Mouse (Mus musculus): ENCODE measurements around the gene Nob1. TPM values are rescaled to one million over a fixed set of nuclear protein-coding genes. Genes with fewer than 3 reads are reported as not detected.

Gene Nob1
- total and polyA plus RNA-seq, 3 experiments, result 46.0 to 76.6 (median 59.1) TPM

- DNase-seq (ENCODE audit: low spot score) (no peak), ATAC-seq (ENCODE audit: extremely low read depth, insufficient number of reproducible peaks, low FRiP score, poor library complexity, severe bottlenecking) (peak; percentile 12; the same call in 1 of the 2 replicates)
- TF ChIP-seq TAL1 (conservative IDR thresholded peaks at IDR 0.05; ENCODE audit: low read depth, low read length) (no peak), CTCF (IDR thresholded peaks at IDR 0.05; ENCODE audit: low read depth, low read length) (peak; percentile 60)
- no peaks in the 10 kb centered on the region for H3K27me3 ChIP-seq (ENCODE audit: insufficient read depth, low read length)
- no peak overlapping the region for H3K4me3 ChIP-seq (ENCODE audit: low read depth, low read length)
- H3K4me1 ChIP-seq (ENCODE audit: insufficient read depth, low read depth, low read length), result peaks cover 35% of the 10 kb centered on the region
- H3K9me3 ChIP-seq (replicated peaks), result no peaks in the 10 kb centered on the region
- peaks cover 96% of the 10 kb centered on the region for H3K36me3 ChIP-seq (replicated peaks)
Measured at GRCm38 (mm10) chr8:107411391-107411790, 13.5 kb downstream of the Nob1 start.

- no peak for TF ChIP-seq POLR2AphosphoS5 (IDR thresholded peaks at IDR 0.05; ENCODE audit: insufficient replicate concordance, low read depth, low read length)
- no peak for TF ChIP-seq CTCF (IDR thresholded peaks at IDR 0.05; ENCODE audit: low read depth, low read length)
- TF ChIP-seq TAL1 (conservative IDR thresholded peaks at IDR 0.05; ENCODE audit: low read depth, low read length), result no peak
- no peak for TF ChIP-seq GATA1 (IDR thresholded peaks at IDR 0.05; ENCODE audit: borderline replicate concordance, low read length)
- TF ChIP-seq GATA2 (IDR thresholded peaks at IDR 0.05; ENCODE audit: borderline replicate concordance, low read depth, low read length), result no peak
- ATAC-seq (ENCODE audit: extremely low read depth, insufficient number of reproducible peaks, low FRiP score, poor library complexity, severe bottlenecking), result no peak
- H3K27me3 ChIP-seq (ENCODE audit: insufficient read depth, low read length), result no peaks in the 10 kb centered on the region
- no peaks in the 10 kb centered on the region for H3K9me3 ChIP-seq (replicated peaks)
- peaks cover 41% of the 10 kb centered on the region for H3K36me3 ChIP-seq (replicated peaks)
- peaks cover 42% of the 10 kb centered on the region for H3K4me1 ChIP-seq (ENCODE audit: insufficient read depth, low read depth, low read length)
- no peak overlapping the region for H3K4me3 ChIP-seq (ENCODE audit: low read depth, low read length)
- no peak for DNase-seq (ENCODE audit: low spot score)
Measured at GRCm38 (mm10) chr8:107405935-107406334, 18.9 kb downstream of the Nob1 start.

- Histone ChIP-seq H3K4me1 (ENCODE audit: insufficient read depth, low read depth, low read length) (peaks cover 51% of the 10 kb centered on the region), H3K9me3 (replicated peaks) (no peaks in the 10 kb centered on the region), H3K27me3 (ENCODE audit: insufficient read depth, low read length) (no peaks in the 10 kb centered on the region), H3K36me3 (replicated peaks) (peaks cover 24% of the 10 kb centered on the region), H3K4me3 (ENCODE audit: low read depth, low read length) (peak overlapping the region; percentile 68; the same call in 1 of the 2 replicates)
- no peak for TF ChIP-seq CTCF (IDR thresholded peaks at IDR 0.05; ENCODE audit: low read depth, low read length)
- TF ChIP-seq TAL1 (conservative IDR thresholded peaks at IDR 0.05; ENCODE audit: low read depth, low read length), result no peak
- TF ChIP-seq GATA2 (IDR thresholded peaks at IDR 0.05; ENCODE audit: borderline replicate concordance, low read depth, low read length), result no peak
- no peak for TF ChIP-seq GATA1 (IDR thresholded peaks at IDR 0.05; ENCODE audit: borderline replicate concordance, low read length)
- DNase-seq (ENCODE audit: low spot score) (no peak), ATAC-seq (ENCODE audit: extremely low read depth, insufficient number of reproducible peaks, low FRiP score, poor library complexity, severe bottlenecking) (no peak)
Measured at GRCm38 (mm10) chr8:107404057-107404456, 20.8 kb downstream of the Nob1 start.

DNA sequence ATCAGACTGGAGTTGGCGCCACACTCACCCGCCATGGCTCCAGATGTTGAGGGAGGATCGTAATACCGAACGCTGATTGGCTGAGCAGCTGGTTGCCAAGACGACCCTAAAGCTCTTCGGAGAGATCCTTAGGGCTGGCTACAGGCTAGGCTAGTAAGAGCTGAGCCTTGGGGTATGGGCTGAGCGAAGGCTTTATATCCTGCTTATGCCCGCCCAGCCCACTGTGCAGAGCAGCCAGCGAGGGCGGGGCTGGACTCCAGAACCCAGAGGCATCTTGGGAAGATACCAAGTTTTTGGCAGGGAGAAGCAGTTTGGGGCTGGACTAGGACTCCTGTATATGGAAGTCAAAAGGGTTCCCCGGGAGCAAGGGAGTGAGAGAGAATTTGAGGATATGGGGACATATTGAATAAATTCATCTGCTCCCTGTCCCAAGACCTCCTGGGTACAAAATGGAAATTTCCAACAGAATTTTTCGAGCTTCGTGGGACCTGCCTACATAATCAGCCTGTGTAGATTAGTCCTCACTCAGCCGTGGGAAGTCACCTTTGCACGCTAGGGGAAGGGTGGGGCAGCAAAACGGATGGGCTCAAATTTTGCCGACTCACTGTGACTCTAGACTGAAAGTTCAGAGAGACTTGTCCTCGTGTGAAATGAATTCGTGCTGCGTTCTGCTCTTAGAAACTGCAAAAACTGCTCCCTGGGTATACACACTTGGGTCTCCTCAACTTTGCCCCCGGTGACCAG, 21.6 kb downstream of the Nob1 start, which contains the start of gene Nqo1:
Gene Nqo1 (minus strand): TSS at position 169 of the 744 bp plus-strand sequence.
- ATAC-seq (ENCODE audit: extremely low read depth, insufficient number of reproducible peaks, low FRiP score, poor library complexity, severe bottlenecking), result peak; percentile 91
- peaks cover 55% of the 10 kb centered on the region for H3K4me1 ChIP-seq (ENCODE audit: insufficient read depth, low read depth, low read length)
- peaks cover 18% of the 10 kb centered on the region for H3K36me3 ChIP-seq (replicated peaks)
- TF ChIP-seq GATA2 (IDR thresholded peaks at IDR 0.05; ENCODE audit: borderline replicate concordance, low read depth, low read length), result no peak
- TF ChIP-seq CTCF (IDR thresholded peaks at IDR 0.05; ENCODE audit: low read depth, low read length), result no peak
- TF ChIP-seq POLR2AphosphoS5 (IDR thresholded peaks at IDR 0.05; ENCODE audit: insufficient replicate concordance, low read depth, low read length), result no peak
- TF ChIP-seq GATA1 (IDR thresholded peaks at IDR 0.05; ENCODE audit: borderline replicate concordance, low read length), result no peak
- no peak for TF ChIP-seq TAL1 (conservative IDR thresholded peaks at IDR 0.05; ENCODE audit: low read depth, low read length)
- peak within 1 kb of the TSS; percentile 68 for H3K4me3 ChIP-seq (ENCODE audit: low read depth, low read length)
- peak; percentile 83 for DNase-seq (ENCODE audit: low spot score)
- no peaks in the 10 kb centered on the region for H3K9me3 ChIP-seq (replicated peaks)
- no peaks in the 10 kb centered on the region for H3K27me3 ChIP-seq (ENCODE audit: insufficient read depth, low read length)

GRCm38 (mm10) chr8:107401866-107402265, 23.0 kb downstream of the Nob1 start:
- ATAC-seq (ENCODE audit: extremely low read depth, insufficient number of reproducible peaks, low FRiP score, poor library complexity, severe bottlenecking), result no peak
- H3K36me3 ChIP-seq (replicated peaks), result peaks cover 4% of the 10 kb centered on the region
- no peak overlapping the region; the same call in 1 of the 2 replicates for H3K4me3 ChIP-seq (ENCODE audit: low read depth, low read length)
- H3K4me1 ChIP-seq (ENCODE audit: insufficient read depth, low read depth, low read length), result peaks cover 62% of the 10 kb centered on the region
- H3K27me3 ChIP-seq (ENCODE audit: insufficient read depth, low read length), result no peaks in the 10 kb centered on the region
- no peaks in the 10 kb centered on the region for H3K9me3 ChIP-seq (replicated peaks)
- DNase-seq (ENCODE audit: low spot score), result no peak
- no peak for TF ChIP-seq GATA1 (IDR thresholded peaks at IDR 0.05; ENCODE audit: borderline replicate concordance, low read length)
- TF ChIP-seq TAL1 (conservative IDR thresholded peaks at IDR 0.05; ENCODE audit: low read depth, low read length), result no peak
- no peak for TF ChIP-seq CTCF (IDR thresholded peaks at IDR 0.05; ENCODE audit: low read depth, low read length)
- no peak for TF ChIP-seq POLR2AphosphoS5 (IDR thresholded peaks at IDR 0.05; ENCODE audit: insufficient replicate concordance, low read depth, low read length)

DNA sequence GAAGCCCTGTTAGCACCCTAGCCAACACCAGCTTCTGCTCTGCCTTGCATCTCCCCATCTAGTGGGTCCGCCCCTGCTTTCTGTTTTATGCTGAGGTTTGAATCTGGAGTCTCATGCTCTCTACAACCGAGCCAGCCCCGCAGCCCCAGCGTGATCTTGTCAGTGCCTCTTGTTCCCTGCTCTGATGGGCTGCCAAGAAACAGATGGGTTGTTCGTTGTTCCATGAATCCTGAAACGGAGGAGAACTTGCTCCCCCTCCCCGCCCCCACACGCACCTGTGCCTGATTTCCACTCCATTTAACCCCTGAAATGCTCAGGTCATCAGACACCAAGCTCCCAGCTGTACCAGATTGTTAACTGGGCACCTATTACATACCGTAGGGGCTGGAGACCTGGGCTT, 25.4 kb downstream of the Nob1 start:
- ATAC-seq (ENCODE audit: extremely low read depth, insufficient number of reproducible peaks, low FRiP score, poor library complexity, severe bottlenecking) (no peak), DNase-seq (ENCODE audit: low spot score) (no peak)
- TF ChIP-seq GATA1 (IDR thresholded peaks at IDR 0.05; ENCODE audit: borderline replicate concordance, low read length) (no peak), POLR2AphosphoS5 (IDR thresholded peaks at IDR 0.05; ENCODE audit: insufficient replicate concordance, low read depth, low read length) (no peak), TAL1 (conservative IDR thresholded peaks at IDR 0.05; ENCODE audit: low read depth, low read length) (no peak), GATA2 (IDR thresholded peaks at IDR 0.05; ENCODE audit: borderline replicate concordance, low read depth, low read length) (no peak), CTCF (IDR thresholded peaks at IDR 0.05; ENCODE audit: low read depth, low read length) (no peak)
- H3K27me3 ChIP-seq (ENCODE audit: insufficient read depth, low read length), result no peaks in the 10 kb centered on the region
- H3K4me1 ChIP-seq (ENCODE audit: insufficient read depth, low read depth, low read length), result peaks cover 61% of the 10 kb centered on the region
- H3K4me3 ChIP-seq (ENCODE audit: low read depth, low read length), result no peak overlapping the region
- no peaks in the 10 kb centered on the region for H3K9me3 ChIP-seq (replicated peaks)
- H3K36me3 ChIP-seq (replicated peaks), result peaks cover 2% of the 10 kb centered on the region
